Mouse (Mus musculus): ENCODE results near the gene Cetn2. TPM values are rescaled to one million over a fixed set of nuclear protein-coding genes. Genes with fewer than 3 reads are reported as not detected.

Gene Cetn2
- total and polyA plus RNA-seq, 2 experiments, result 3.2 to 19.4 TPM

DNA sequence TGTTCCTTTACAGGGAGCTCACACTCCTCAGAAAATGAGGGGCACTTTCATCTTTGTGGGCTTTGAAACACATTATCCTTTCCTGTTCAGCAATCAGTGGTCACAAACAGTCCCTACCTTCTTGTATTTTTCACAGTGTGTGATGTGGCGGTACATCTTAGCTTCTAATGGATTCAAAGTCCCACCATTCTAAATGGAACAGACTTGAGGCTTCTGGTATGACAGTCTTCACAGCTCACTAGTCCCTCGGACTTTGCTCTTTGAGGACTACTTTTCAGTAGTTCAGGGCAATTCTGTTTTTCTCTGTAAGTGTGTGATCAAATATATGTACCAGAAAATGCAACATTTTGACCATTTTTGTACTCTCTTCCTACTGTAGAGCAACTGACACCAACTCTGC lies 3.2 kb upstream of the Cetn2 start:
- TF ChIP-seq CTCF (IDR thresholded peaks at IDR 0.05; ENCODE audit: low read depth, low read length) (no peak), POLR2A (IDR thresholded peaks at IDR 0.05; ENCODE audit: extremely low read depth, insufficient read depth, low read length) (no peak)
- no peak overlapping the region for H3K27ac ChIP-seq (replicated peaks; ENCODE audit: insufficient read depth, low read depth, low read length)
- no peak overlapping the region for H3K4me3 ChIP-seq (ENCODE audit: insufficient read depth, low read depth, low read length)
- no peaks in the 10 kb centered on the region; the same call in 1 of the 2 replicates for H3K79me2 ChIP-seq (ENCODE audit: control insufficient read depth, insufficient read depth, low read length)
- H3K9ac ChIP-seq (ENCODE audit: low read depth, low read length), result no peak overlapping the region
- H3K4me1 ChIP-seq (ENCODE audit: control insufficient read depth, insufficient read depth, low read length), result peaks cover 2% of the 10 kb centered on the region
- no peak for DNase-seq (ENCODE audit: extremely low read depth, low read depth, low spot score)
- H3K27me3 ChIP-seq (ENCODE audit: control insufficient read depth, insufficient read depth, low read length), result no peaks in the 10 kb centered on the region
- peaks cover under 1% of the 10 kb centered on the region; the same call in 1 of the 2 replicates for H3K36me3 ChIP-seq (ENCODE audit: control insufficient read depth, insufficient read depth, low read length)
- 76% methylated on average over 2 of the region's 2 CpGs for WGBS

DNA sequence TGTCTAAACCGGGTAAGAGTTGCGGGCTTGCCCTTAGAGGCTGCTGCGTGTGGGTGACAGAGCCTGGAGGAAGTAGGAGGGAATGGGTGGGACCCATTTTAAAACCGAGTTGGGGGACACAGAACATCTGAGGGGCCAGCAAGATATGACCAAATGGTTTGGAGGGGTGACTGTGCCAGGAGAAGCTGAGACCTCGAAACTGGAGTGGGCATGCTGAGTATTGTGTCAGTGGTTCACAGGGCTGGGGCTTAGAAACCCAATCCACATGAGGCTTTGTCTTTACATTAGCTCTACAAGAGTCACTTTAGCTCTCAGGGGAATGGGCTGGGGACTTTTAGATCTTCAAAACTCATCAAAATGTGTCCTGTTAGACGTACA lies 460 bp upstream of the Cetn2 start:
- H3K27ac ChIP-seq (replicated peaks; ENCODE audit: insufficient read depth, low read depth, low read length), result peak overlapping the region; percentile 42
- H3K79me2 ChIP-seq (ENCODE audit: control insufficient read depth, insufficient read depth, low read length), result no peaks in the 10 kb centered on the region; the same call in 1 of the 2 replicates
- DNase-seq (ENCODE audit: extremely low read depth, low read depth, low spot score), result no peak
- H3K9ac ChIP-seq (ENCODE audit: low read depth, low read length), result peak overlapping the region; percentile 61
- H3K27me3 ChIP-seq (ENCODE audit: control insufficient read depth, insufficient read depth, low read length), result no peaks in the 10 kb centered on the region
- no peak for TF ChIP-seq POLR2A (IDR thresholded peaks at IDR 0.05; ENCODE audit: extremely low read depth, insufficient read depth, low read length)
- no peak for TF ChIP-seq CTCF (IDR thresholded peaks at IDR 0.05; ENCODE audit: low read depth, low read length)
- peak overlapping the region; percentile 53 for H3K4me3 ChIP-seq (ENCODE audit: insufficient read depth, low read depth, low read length)
- under 1% methylated on average over 6 of the region's 6 CpGs for WGBS
- peaks cover 1% of the 10 kb centered on the region for H3K36me3 ChIP-seq (ENCODE audit: control insufficient read depth, insufficient read depth, low read length)
- peaks cover 2% of the 10 kb centered on the region; the same call in 1 of the 2 replicates for H3K4me1 ChIP-seq (ENCODE audit: control insufficient read depth, insufficient read depth, low read length)

DNA sequence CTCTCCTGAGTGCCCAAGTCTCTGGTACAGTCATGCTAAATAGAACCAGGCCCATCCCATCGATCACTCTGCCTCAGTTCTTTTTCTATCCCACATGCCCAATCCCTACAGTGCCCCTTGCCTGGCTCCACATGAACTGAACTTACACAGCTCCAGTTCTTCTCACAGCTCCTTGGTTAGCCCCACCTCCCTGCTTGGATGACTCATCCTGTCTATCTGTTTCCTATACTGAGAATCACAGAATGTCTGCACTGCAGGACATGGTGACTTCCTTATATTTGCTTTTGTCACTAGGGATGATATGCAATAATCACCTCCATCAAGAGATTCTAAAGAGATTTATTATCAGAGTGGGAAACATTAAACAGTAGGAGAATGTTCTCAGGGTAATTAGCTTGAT lies 6.6 kb downstream of the Cetn2 start:
- DNase-seq (ENCODE audit: extremely low read depth, low read depth, low spot score), result no peak
- 88% methylated on average over 1 of the region's 1 CpGs for WGBS
- Histone ChIP-seq H3K36me3 (ENCODE audit: control insufficient read depth, insufficient read depth, low read length) (peaks cover 2% of the 10 kb centered on the region), H3K4me1 (ENCODE audit: control insufficient read depth, insufficient read depth, low read length) (no peaks in the 10 kb centered on the region), H3K79me2 (ENCODE audit: control insufficient read depth, insufficient read depth, low read length) (no peaks in the 10 kb centered on the region), H3K9ac (ENCODE audit: low read depth, low read length) (no peak overlapping the region), H3K4me3 (ENCODE audit: insufficient read depth, low read depth, low read length) (no peak overlapping the region), H3K27ac (replicated peaks; ENCODE audit: insufficient read depth, low read depth, low read length) (no peak overlapping the region), H3K27me3 (ENCODE audit: control insufficient read depth, insufficient read depth, low read length) (no peaks in the 10 kb centered on the region)
- TF ChIP-seq CTCF (IDR thresholded peaks at IDR 0.05; ENCODE audit: low read depth, low read length) (no peak), POLR2A (IDR thresholded peaks at IDR 0.05; ENCODE audit: extremely low read depth, insufficient read depth, low read length) (no peak)

DNA sequence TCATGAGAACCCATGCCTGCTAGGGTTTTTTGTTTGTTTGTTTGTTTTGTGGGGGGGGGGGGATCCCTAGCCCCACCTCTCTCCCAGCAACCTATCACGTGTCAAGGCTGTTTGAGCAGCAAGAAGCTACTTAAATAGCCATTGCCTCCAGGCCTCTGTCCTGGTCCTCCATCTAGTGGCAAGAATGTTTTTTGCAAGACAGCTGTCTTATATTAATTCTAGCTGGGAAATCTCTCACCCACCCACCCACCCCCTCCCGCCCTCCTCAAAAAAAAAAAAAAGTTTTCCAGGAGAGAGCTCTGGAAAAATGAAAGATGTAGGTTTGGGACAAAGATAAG lies 9.8 kb downstream of the Cetn2 start:
- no peak for TF ChIP-seq POLR2A (IDR thresholded peaks at IDR 0.05; ENCODE audit: extremely low read depth, insufficient read depth, low read length)
- no peak for TF ChIP-seq CTCF (IDR thresholded peaks at IDR 0.05; ENCODE audit: low read depth, low read length)
- no peak overlapping the region for H3K9ac ChIP-seq (ENCODE audit: low read depth, low read length)
- no peaks in the 10 kb centered on the region for H3K36me3 ChIP-seq (ENCODE audit: control insufficient read depth, insufficient read depth, low read length)
- no peaks in the 10 kb centered on the region for H3K4me1 ChIP-seq (ENCODE audit: control insufficient read depth, insufficient read depth, low read length)
- no peak overlapping the region for H3K4me3 ChIP-seq (ENCODE audit: insufficient read depth, low read depth, low read length)
- DNase-seq (ENCODE audit: extremely low read depth, low read depth, low spot score), result peak; percentile 22
- no peaks in the 10 kb centered on the region for H3K27me3 ChIP-seq (ENCODE audit: control insufficient read depth, insufficient read depth, low read length)
- no peak overlapping the region for H3K27ac ChIP-seq (replicated peaks; ENCODE audit: insufficient read depth, low read depth, low read length)
- no peaks in the 10 kb centered on the region for H3K79me2 ChIP-seq (ENCODE audit: control insufficient read depth, insufficient read depth, low read length)
- WGBS, result 30% methylated on average over 2 of the region's 2 CpGs

DNA sequence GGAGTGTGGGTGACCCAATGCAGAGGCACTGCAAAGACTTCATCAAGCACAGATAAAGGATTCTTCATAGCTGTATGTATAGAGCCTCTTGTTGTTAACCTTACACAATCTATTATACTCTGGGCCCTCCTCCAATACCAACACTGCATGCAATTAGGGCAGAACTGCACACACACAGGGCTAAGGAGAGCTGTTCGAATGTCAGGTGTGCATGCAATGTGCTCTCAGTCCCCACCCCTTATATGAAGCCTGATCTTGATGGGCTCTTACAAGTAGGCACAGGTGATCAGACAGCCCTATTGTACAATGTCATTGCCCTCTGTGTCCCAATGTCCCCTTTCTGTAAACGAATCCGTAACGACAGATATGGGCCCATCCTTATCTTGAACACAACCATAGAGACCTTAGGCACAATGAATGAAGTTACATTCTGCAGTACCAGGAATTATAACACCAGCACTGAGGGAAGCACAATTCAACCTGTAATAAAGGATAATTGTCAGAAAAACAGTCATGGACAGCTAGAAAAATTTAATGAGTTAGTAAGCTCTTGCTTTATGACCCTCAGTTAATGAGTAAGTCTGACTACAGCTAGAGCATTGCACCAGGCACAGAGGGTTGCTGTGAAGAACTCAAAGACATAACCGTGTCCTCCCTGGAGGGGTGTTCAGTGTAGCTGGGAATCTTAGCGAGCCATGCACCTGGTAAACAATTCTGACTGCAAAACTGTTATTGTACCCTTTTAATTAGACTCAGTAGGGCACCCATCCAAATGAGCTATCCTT lies 10.4 kb downstream of the Cetn2 start:
- Histone ChIP-seq H3K36me3 (ENCODE audit: control insufficient read depth, insufficient read depth, low read length) (no peaks in the 10 kb centered on the region), H3K9ac (ENCODE audit: low read depth, low read length) (no peak overlapping the region), H3K27ac (replicated peaks; ENCODE audit: insufficient read depth, low read depth, low read length) (no peak overlapping the region), H3K4me3 (ENCODE audit: insufficient read depth, low read depth, low read length) (no peak overlapping the region), H3K27me3 (ENCODE audit: control insufficient read depth, insufficient read depth, low read length) (no peaks in the 10 kb centered on the region), H3K79me2 (ENCODE audit: control insufficient read depth, insufficient read depth, low read length) (no peaks in the 10 kb centered on the region), H3K4me1 (ENCODE audit: control insufficient read depth, insufficient read depth, low read length) (no peaks in the 10 kb centered on the region)
- TF ChIP-seq CTCF (IDR thresholded peaks at IDR 0.05; ENCODE audit: low read depth, low read length) (no peak), POLR2A (IDR thresholded peaks at IDR 0.05; ENCODE audit: extremely low read depth, insufficient read depth, low read length) (no peak)
- DNase-seq (ENCODE audit: extremely low read depth, low read depth, low spot score), result no peak
- WGBS, result 67% methylated on average over 6 of the region's 6 CpGs

DNA sequence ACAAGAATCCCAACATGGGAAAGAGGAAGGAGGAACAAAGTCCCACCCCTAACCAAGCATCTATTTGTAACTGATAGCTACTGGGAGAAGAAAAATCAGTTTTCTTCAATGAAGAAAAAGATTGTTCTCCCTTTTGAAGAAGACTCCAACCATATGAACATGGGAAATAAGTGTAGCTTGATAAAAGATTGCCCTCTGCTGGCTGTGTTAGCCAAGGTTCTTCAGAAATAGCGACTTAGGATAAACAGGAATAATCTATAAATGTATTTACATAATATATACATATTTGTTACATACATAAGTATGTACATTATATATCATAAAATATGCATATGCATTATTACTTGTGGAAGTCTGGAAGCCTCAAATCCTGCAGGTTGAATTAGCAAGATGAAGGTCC lies 15.7 kb downstream of the Cetn2 start:
- H3K9ac ChIP-seq (ENCODE audit: low read depth, low read length), result no peak overlapping the region
- no peaks in the 10 kb centered on the region for H3K27me3 ChIP-seq (ENCODE audit: control insufficient read depth, insufficient read depth, low read length)
- 48% methylated on average over 1 of the region's 1 CpGs for WGBS
- H3K4me1 ChIP-seq (ENCODE audit: control insufficient read depth, insufficient read depth, low read length), result no peaks in the 10 kb centered on the region
- no peaks in the 10 kb centered on the region for H3K36me3 ChIP-seq (ENCODE audit: control insufficient read depth, insufficient read depth, low read length)
- no peak overlapping the region for H3K4me3 ChIP-seq (ENCODE audit: insufficient read depth, low read depth, low read length)
- no peak for DNase-seq (ENCODE audit: extremely low read depth, low read depth, low spot score)
- TF ChIP-seq CTCF (IDR thresholded peaks at IDR 0.05; ENCODE audit: low read depth, low read length) (no peak), POLR2A (IDR thresholded peaks at IDR 0.05; ENCODE audit: extremely low read depth, insufficient read depth, low read length) (no peak)
- no peak overlapping the region for H3K27ac ChIP-seq (replicated peaks; ENCODE audit: insufficient read depth, low read depth, low read length)
- H3K79me2 ChIP-seq (ENCODE audit: control insufficient read depth, insufficient read depth, low read length), result no peaks in the 10 kb centered on the region
